ENCODE assay signal across 8 mouse cellular contexts in genomic region chr4:46554295-46555069, GRCm38 (mm10). TPM values are rescaled to one million over a fixed set of nuclear protein-coding genes. Genes with fewer than 3 reads are reported as not detected.
DNase-seq lines count a peak whose midpoint lies in the region; ATAC-seq and TF ChIP-seq lines count a peak whose summit lies in the region.

No protein-coding gene starts in this region.

- H3K9me3 ChIP-seq in intestine, embryonic 15.5 days = no peaks in the 10 kb centered on the region

- peak overlapping the region; percentile 14; the same call in 1 of the 2 replicates for H3K4me2 ChIP-seq in intestine, embryonic 15.5 days (replicated peaks)

- peak; percentile 68 for DNase-seq in layer of hippocampus, adult 9-11 months
- DNase-seq in layer of hippocampus, adult 2 months (ENCODE audit: low spot score in 2 of 2) = no peak
- DNase-seq in lung, postnatal 4 days = peak; percentile 53 to 62
- DNase-seq in telencephalon, adult 2 months (ENCODE audit: low read depth, low spot score) = peak; percentile 26
- DNase-seq in right cerebral cortex, adult 2 months (ENCODE audit: low spot score in 2 of 2) = no peak
- DNase-seq in embryo, embryonic 9.5 days (ENCODE audit: extremely low spot score) = no peak
- no peak for DNase-seq in thymus, postnatal 4 days

- 0 out of 2 replicates have a peak, but pooled peaks have one; percentile 9 for ATAC-seq in intestine, embryonic 15.5 days

- H3K36me3 ChIP-seq in intestine, embryonic 15.5 days = no peaks in the 10 kb centered on the region

- H3K4me1 ChIP-seq in intestine, embryonic 15.5 days (replicated peaks) = peaks cover 24% of the 10 kb centered on the region

- no peak overlapping the region for H3K4me3 ChIP-seq in layer of hippocampus, adult 2 months
- no peak overlapping the region for H3K4me3 ChIP-seq in intestine, embryonic 15.5 days (replicated peaks)

- H3K9ac ChIP-seq in intestine, embryonic 15.5 days = no peak overlapping the region

- WGBS in intestine, embryonic 15.5 days = 70% methylated on average over 10 of the region's 10 CpGs

- no peaks in the 10 kb centered on the region for H3K27me3 ChIP-seq in intestine, embryonic 15.5 days (replicated peaks)

- no peak overlapping the region for H3K27ac ChIP-seq in layer of hippocampus, adult 2 months
- peak overlapping the region; percentile 87 for H3K27ac ChIP-seq in intestine, embryonic 15.5 days

- TF ChIP-seq CTCF in layer of hippocampus, adult 2 months (conservative IDR thresholded peaks at IDR 0.05) = no peak

RNA-seq across cellular contexts. Expression of gene Trim14, which starts 18.5 kb away (rescaled TPM):
- 1 to 10 TPM in 1 of 2 experiments, under 1 TPM in 1; 0.93 to 1.2 TPM for total RNA-seq in layer of hippocampus, adult 2 months (2021)
- polyA plus RNA-seq in intestine, embryonic 15.5 days (2015; fragmentation: Nextera tagmentation; extraction: Ambion mirVana) = 11.4 and 12.6 TPM in 2 replicates

RNA-seq across cellular contexts. Expression of gene Coro2a, which starts 47.5 kb away (rescaled TPM):
- total RNA-seq in layer of hippocampus, adult 2 months (2021) = 10 to 100 TPM; 15.6 to 16.1 TPM
- 66.0 and 68.3 TPM in 2 replicates for polyA plus RNA-seq in intestine, embryonic 15.5 days (2015; fragmentation: Nextera tagmentation; extraction: Ambion mirVana)

Comparison
In these comparisons a context has a peak if more than half of its experiments do, and no peak if none do; other contexts are left out.
1. DNase-seq: peak in layer of hippocampus, adult 9-11 months (single experiment), lung, postnatal 4 days (2 of 2) and telencephalon, adult 2 months (single experiment); none in layer of hippocampus, adult 2 months (0 of 2), right cerebral cortex, adult 2 months (0 of 2), embryo, embryonic 9.5 days (single experiment) and thymus, postnatal 4 days (single experiment).